Comparison of ENCODE assay signal across 12 mouse cellular contexts in the genomic region with DNA sequence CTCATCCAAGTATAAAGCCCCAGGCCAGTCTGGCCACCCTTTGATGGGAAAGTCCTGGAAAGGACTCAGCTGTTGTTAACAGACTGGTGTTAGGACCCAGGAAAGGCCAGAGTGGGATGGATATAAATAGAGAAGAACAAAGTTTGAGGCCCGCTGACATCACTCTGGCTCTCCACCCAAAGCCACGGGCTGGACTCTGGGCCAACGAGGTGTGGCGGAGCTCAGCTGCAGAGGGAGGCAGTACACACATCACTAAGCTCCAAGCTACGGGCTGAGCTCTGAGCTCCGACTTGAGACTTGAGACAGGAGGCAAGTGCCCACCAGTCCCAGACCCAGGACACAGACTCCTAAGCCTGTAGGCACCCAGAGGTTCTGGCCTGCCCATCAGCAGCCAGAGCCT. TPM values are rescaled to one million over a fixed set of nuclear protein-coding genes. Genes with fewer than 3 reads are reported as not detected.
DNase-seq lines count a peak whose midpoint lies in the region; ATAC-seq and TF ChIP-seq lines count a peak whose summit lies in the region.
"Had no signal": no experiment of that assay in that cellular context is flagged by ENCODE, and none has a peak within 500 bp of the region (broad histone marks: within the 10 kb centered on the region; RNA-seq: fewer than 3 reads in every experiment).

Gene Adgrd1, plus strand, starts transcription at position 240 of the 400 bp plus-strand sequence.

- no peak within 1 kb of the TSS for H3K4me3 ChIP-seq in heart, embryonic 11.5 days (ENCODE audit: low read depth, low read length)
- no peak within 1 kb of the TSS for H3K4me3 ChIP-seq in kidney, postnatal 0 days (replicated peaks; ENCODE audit: low read depth, low read length)
- no peak within 1 kb of the TSS for H3K4me3 ChIP-seq in stomach, embryonic 15.5 days (replicated peaks)
- no peak within 1 kb of the TSS for H3K4me3 ChIP-seq in cerebellum, adult 2 months (replicated peaks; ENCODE audit: insufficient read depth, low read depth, low read length)

- TF ChIP-seq CTCF in kidney, postnatal 0 days (IDR thresholded peaks at IDR 0.05; ENCODE audit: low read depth): no peak
- TF ChIP-seq CTCF in cerebellum, adult 2 months (IDR thresholded peaks at IDR 0.05; ENCODE audit: borderline replicate concordance, insufficient read depth, low read depth, low read length): no peak

- H3K4me2 ChIP-seq in heart, embryonic 11.5 days: no peak within 1 kb of the TSS; the same call in 1 of the 2 replicates
- H3K4me2 ChIP-seq in kidney, postnatal 0 days (ENCODE audit: low read length): 0 out of 2 replicates have a peak within 1 kb of the TSS, but pooled peaks have one; percentile 6
- no peak within 1 kb of the TSS for H3K4me2 ChIP-seq in stomach, embryonic 15.5 days

- no peak within 1 kb of the TSS; the same call in 1 of the 2 replicates for H3K27ac ChIP-seq in heart, embryonic 11.5 days (ENCODE audit: low read depth, low read length)
- H3K27ac ChIP-seq in kidney, postnatal 0 days: no peak within 1 kb of the TSS
- H3K27ac ChIP-seq in stomach, embryonic 15.5 days: no peak within 1 kb of the TSS
- no peak within 1 kb of the TSS for H3K27ac ChIP-seq in cerebellum, adult 2 months (ENCODE audit: insufficient read depth, low read length)
- H3K27ac ChIP-seq: macrophage had no signal

- intact Hi-C loops in gastrocnemius, postnatal 14 days (cut with DNase I; ENCODE audit: low total_unique reads): no loop called here

- 29% methylated on average over 6 of the region's 6 CpGs for WGBS in heart, embryonic 11.5 days (ENCODE audit: insufficient replicate concordance)
- 6% methylated on average over 6 of the region's 6 CpGs for WGBS in kidney, postnatal 0 days
- 24% methylated on average over 6 of the region's 6 CpGs for WGBS in stomach, embryonic 15.5 days
- 24% methylated on average over 6 of the region's 6 CpGs for WGBS in cerebellum, adult 2 months

- no peak for ATAC-seq in heart, embryonic 11.5 days (replicated peaks; ENCODE audit: insufficient number of reproducible peaks, low FRiP score, low TSS enrichment)
- ATAC-seq in kidney, postnatal 0 days (replicated peaks; ENCODE audit: low FRiP score, low read depth): peak; percentile 57; the same call in 1 of the 2 replicates
- peak; percentile 52; the same call in 1 of the 2 replicates for ATAC-seq in stomach, embryonic 15.5 days (ENCODE audit: insufficient read depth, low FRiP score, low read depth)
- ATAC-seq: forebrain, postnatal 0 days had no signal

- no peaks in the 10 kb centered on the region for H3K9me3 ChIP-seq in heart, embryonic 11.5 days (replicated peaks; ENCODE audit: control insufficient read depth, low read length)
- no peaks in the 10 kb centered on the region for H3K9me3 ChIP-seq in kidney, postnatal 0 days (replicated peaks; ENCODE audit: low read length)
- H3K9me3 ChIP-seq in stomach, embryonic 15.5 days: no peaks in the 10 kb centered on the region

- H3K36me3 ChIP-seq in heart, embryonic 11.5 days (ENCODE audit: control insufficient read depth, insufficient read depth, low read length): no peaks in the 10 kb centered on the region
- H3K36me3 ChIP-seq in kidney, postnatal 0 days (ENCODE audit: insufficient read depth, low read length): no peaks in the 10 kb centered on the region
- H3K36me3 ChIP-seq in stomach, embryonic 15.5 days: no peaks in the 10 kb centered on the region

- no peak for TF ChIP-seq POLR2A in cerebellum, adult 2 months (IDR thresholded peaks at IDR 0.05; ENCODE audit: borderline replicate concordance, insufficient read depth, low read length)

- H3K9ac ChIP-seq in heart, embryonic 11.5 days (ENCODE audit: low read depth, low read length): no peak within 1 kb of the TSS
- no peak within 1 kb of the TSS for H3K9ac ChIP-seq in kidney, postnatal 0 days (ENCODE audit: low read depth, low read length)
- H3K9ac ChIP-seq in stomach, embryonic 15.5 days: no peak within 1 kb of the TSS
- H3K9ac ChIP-seq: forebrain, postnatal 0 days had no signal

- H3K4me1 ChIP-seq in heart, embryonic 11.5 days (ENCODE audit: control insufficient read depth, insufficient read depth, low read length): no peaks in the 10 kb centered on the region
- no peaks in the 10 kb centered on the region; the same call in 1 of the 2 replicates for H3K4me1 ChIP-seq in kidney, postnatal 0 days (replicated peaks; ENCODE audit: insufficient read depth, low read length)
- H3K4me1 ChIP-seq in stomach, embryonic 15.5 days: peaks cover 5% of the 10 kb centered on the region; the same call in 1 of the 2 replicates
- no peaks in the 10 kb centered on the region for H3K4me1 ChIP-seq in cerebellum, adult 2 months (ENCODE audit: control insufficient read depth, insufficient read depth, low read length)

- H3K27me3 ChIP-seq in heart, embryonic 11.5 days (ENCODE audit: control insufficient read depth, insufficient read depth, low read length): no peaks in the 10 kb centered on the region; the same call in 1 of the 2 replicates
- H3K27me3 ChIP-seq in kidney, postnatal 0 days (ENCODE audit: insufficient read depth, low read length): no peaks in the 10 kb centered on the region
- no peaks in the 10 kb centered on the region for H3K27me3 ChIP-seq in stomach, embryonic 15.5 days (replicated peaks)
- H3K27me3 ChIP-seq in cerebellum, adult 2 months (ENCODE audit: control insufficient read depth, insufficient read depth, low read length): no peaks in the 10 kb centered on the region; the same call in 1 of the 2 replicates

- DNase-seq in heart, adult 11 months: peak; percentile 98
- DNase-seq in gastrocnemius, postnatal 14 days: peak; percentile 78
- peak; percentile 68 for DNase-seq in kidney, postnatal 0 days (ENCODE audit: low spot score)
- no peak for DNase-seq in left cerebral cortex, adult 11 months (ENCODE audit: low spot score)
- no peak for DNase-seq in cerebellum, adult 11 months
- no peak for DNase-seq in cerebellum, adult 2 months
- DNase-seq: cerebellum, adult 9-10 months; forebrain, postnatal 0 days; thymus, postnatal 4 days had no signal

RNA-seq across cellular contexts. Expression of gene Adgrd1, which starts in this region (rescaled TPM):
- 0.23 and 0.31 TPM in 2 replicates for polyA plus RNA-seq in heart, embryonic 11.5 days (2014; fragmentation: Nextera tagmentation; extraction: Ambion mirVana)
- 1 to 10 TPM; 4.4 to 6.1 TPM for total RNA-seq in gastrocnemius, postnatal 14 days (2021)
- polyA plus RNA-seq in kidney, postnatal 0 days (2015; fragmentation: Nextera tagmentation; extraction: Ambion mirVana): 0.82 and 0.96 TPM in 2 replicates
- 3.1 and 3.3 TPM in 2 replicates for polyA plus RNA-seq in stomach, embryonic 15.5 days (2015; fragmentation: Nextera tagmentation; extraction: Ambion mirVana)
- polyA plus RNA-seq in cerebellum, adult 2 months (2012; rRNA removed): 0.27 and 0.34 TPM in 2 replicates
- polyA plus RNA-seq: macrophage had no signal

Comparison
In these comparisons a context has a peak if more than half of its experiments do, and no peak if none do; other contexts are left out.
1. Peak in DNase-seq, ATAC-seq and H3K4me2 ChIP-seq in kidney, postnatal 0 days; RNA of the gene not detected or under 1 TPM.
2. DNase-seq: peak in heart, adult 11 months (single experiment) and gastrocnemius, postnatal 14 days (single experiment); none in left cerebral cortex, adult 11 months (single experiment), cerebellum, adult 11 months (single experiment) and cerebellum, adult 2 months (0 of 2).